In genomic region chr6:6852944-6853343, GRCm38 (mm10) we compare ENCODE assay signal across 13 mouse cellular contexts. TPM values are rescaled to one million over a fixed set of nuclear protein-coding genes. Genes with fewer than 3 reads are reported as not detected.
"Had no signal": no experiment of that assay in that cellular context is flagged by ENCODE, and none has a peak within 500 bp of the region (broad histone marks: within the 10 kb centered on the region; RNA-seq: fewer than 3 reads in every experiment).

No protein-coding gene starts in this region.

- H3K27ac ChIP-seq: limb, embryonic 13.5 days; liver, embryonic 14.5 days; stomach, postnatal 0 days had no signal

- H3K9me3 ChIP-seq: limb, embryonic 13.5 days had no signal

- H3K4me2 ChIP-seq: limb, embryonic 13.5 days had no signal

- H3K4me3 ChIP-seq: limb, embryonic 13.5 days had no signal

- H3K36me3 ChIP-seq: limb, embryonic 13.5 days had no signal

- ATAC-seq: midbrain, embryonic 16.5 days had no signal

- DNase-seq: kidney, postnatal 14 days; left cerebral cortex, postnatal 4 days; lung, adult 18-20 months; thymus, postnatal 4 days had no signal

- H3K9ac ChIP-seq: limb, embryonic 13.5 days; liver, embryonic 14.5 days had no signal

RNA-seq across cellular contexts. Expression of gene Dlx6, which starts 10.2 kb away (rescaled TPM):
- total RNA-seq: liver, adult 2 months; megakaryocyte-erythroid progenitor cell, adult 5-6 weeks had no signal
- polyA plus RNA-seq: large intestine, adult 2 months; liver, adult 2 months; liver, embryonic 14.5 days; lung, embryonic 16.5 days; neural tube, embryonic 14.5 days; stomach, postnatal 0 days had no signal

RNA-seq across cellular contexts. Expression of gene Dlx5, which starts 28.9 kb away (rescaled TPM):
- total RNA-seq: liver, adult 2 months; megakaryocyte-erythroid progenitor cell, adult 5-6 weeks had no signal
- polyA plus RNA-seq: liver, adult 2 months; liver, embryonic 14.5 days; neural tube, embryonic 14.5 days had no signal
